Mouse (Mus musculus) cerebellum, postnatal 4 days (tissue): ENCODE results near the gene Gmeb2.

Source experiments
- DNase-seq, 2 experiments: peaks; one replicate each; pipeline ENCODE4 v3.0.0; 2022; ENCODE audit warnings: low spot score in 2 of 2, mixed read lengths in 1 of 2

The Gmeb2 gene

DNA sequence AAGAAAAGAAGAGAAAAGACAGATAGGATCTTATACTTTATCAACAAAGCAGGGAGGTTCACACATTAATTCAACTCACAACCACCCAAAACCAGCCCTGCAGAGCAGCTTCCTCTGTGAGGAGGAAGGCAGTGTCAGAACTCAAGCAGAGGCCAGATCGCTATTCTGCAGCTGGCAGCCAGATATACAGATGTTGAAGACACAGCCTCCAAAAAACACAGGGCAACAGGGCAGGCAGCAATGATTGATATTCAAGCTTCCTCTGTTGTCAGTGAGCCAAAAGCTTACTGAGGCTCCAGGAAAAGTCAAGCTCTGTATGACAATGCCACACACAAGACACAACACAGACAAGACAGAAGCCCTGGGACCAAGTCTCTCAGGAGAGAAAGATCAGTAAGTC is 11.1 kb downstream of the Gmeb2 start:
- DNase-seq = no peak

DNA sequence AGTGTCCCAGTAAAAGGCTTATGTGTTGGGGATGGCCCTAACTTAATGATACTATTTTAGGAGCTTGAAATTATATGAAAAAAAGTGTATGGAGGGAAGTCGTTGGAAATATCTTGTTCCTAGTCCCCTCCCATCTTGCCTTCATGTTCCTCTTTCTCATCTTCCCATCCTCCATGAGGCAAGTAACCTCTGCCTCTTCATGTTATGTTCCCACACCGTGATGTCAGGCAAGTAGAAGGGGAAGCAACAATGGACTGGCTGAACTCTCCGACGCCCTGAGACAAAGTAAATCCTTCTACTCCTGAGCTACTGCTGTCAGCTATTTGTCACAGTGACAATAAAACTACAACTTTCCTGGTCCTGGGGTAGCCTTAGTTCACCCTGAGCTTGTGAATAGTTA is 13.2 kb downstream of the Gmeb2 start:
- DNase-seq = no peak

DNA sequence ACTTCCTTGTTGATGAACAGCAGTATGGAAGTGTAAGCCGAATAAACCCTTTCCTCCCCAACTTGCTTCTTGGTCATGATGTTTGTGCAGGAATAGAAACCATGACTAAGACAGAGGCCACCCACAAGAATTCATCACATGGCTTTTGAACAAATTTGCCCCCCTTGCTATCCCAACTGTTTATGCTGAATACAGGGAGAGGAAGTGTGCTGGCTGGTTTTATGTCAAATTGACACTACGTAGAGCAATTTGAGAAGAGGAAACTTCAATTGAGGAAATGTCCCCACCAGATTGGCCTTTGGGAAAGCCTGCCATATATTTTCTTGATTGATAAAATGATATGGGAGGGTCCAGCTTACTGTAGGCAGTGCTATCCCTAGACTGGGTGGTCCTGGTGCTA is 14.0 kb downstream of the Gmeb2 start:
- DNase-seq = no peak

DNA sequence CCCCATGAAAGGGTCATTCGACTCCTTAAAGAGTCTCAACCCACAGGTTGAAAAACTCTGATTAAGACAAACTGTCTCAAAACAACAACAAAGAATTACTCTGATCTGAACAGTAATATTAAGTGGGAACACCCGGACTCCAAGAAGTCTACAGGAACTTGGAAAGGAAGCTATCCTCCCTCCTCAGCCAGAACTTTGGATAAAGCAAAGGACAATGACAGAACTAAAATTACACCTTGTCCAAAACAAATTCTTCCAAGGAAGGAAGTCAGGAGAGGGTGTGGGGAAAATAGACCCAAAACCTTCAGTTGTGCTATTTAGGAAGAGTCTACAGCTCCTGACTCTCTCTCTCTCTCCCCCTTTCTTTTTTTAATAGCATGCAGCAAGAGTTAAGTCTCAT is 15.7 kb downstream of the Gmeb2 start:
- no peak for DNase-seq

DNA sequence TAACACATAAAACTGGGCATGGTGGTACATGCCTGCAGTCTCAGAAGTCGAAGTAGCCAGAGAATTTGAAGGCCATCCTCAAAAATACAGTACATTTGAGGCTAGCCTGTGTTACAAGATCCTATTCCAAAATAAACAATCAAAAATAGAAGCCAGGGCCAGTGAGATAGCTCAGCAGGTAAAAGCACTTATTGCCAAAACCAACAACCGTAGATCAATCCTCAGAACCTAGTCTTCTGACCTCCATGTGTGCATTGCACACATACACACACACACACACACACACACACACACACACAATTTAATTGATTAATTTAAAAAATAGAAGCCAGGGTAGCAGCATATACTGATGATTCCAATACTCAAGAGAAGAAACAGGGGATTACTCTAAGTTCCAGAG is 21.0 kb downstream of the Gmeb2 start:
- DNase-seq = no peak

DNA sequence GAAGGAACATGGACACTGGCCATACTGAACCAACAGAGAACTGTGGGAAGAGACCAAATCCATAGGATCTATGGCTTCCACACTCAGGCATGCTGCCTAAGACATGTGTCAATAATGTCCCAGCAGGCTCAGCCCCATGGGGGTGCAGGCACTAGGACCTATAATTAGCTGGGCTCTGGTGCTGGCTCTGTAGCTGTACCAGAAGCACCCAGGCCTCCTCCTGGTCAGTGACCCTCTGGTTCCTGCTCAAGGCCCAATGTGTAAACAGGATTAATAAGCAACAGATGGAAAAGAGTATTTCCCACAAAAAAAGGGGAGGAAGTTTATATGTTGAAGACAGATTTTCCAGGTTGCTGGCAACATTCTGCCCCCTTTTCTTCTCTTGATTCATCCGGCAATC is 34.6 kb downstream of the Gmeb2 start:
- DNase-seq = no peak

DNA sequence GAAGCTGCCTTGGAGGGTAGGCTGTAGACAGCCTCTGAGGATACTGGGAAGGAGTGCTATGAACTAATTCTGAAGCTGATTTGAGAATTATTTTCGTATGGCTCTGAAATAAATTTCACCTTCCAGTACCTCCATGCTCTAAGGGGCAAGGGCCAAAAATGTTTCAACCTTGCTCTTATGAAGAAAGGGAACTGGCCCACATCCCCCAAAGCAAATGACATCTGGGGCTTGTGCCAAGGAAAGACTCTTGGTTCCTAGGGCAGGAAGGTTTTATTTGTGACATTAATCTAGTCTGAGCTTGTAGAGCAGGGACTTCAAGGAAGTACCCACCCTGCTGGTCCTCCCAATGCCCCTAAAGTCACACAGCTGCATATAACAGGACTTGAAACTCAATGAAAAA is 36.0 kb downstream of the Gmeb2 start:
- no peak for DNase-seq

DNA sequence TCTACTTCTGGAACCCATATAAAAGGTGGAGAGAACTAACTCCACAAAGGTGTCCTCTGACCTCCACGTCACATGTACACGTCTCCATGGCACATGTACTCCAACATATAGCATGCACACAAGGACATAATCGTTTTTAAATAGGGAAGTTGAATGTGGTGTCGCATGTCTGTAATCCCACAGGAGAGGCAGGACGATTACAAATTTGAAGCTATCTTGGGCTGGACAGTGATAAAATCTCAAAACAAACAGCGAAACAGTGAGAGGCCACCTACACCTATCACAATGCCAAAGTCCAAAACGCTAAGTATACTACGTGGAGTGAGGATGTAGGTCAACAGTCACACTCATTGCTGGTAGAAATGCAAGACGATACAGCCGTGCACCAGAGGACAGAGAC is 38.6 kb downstream of the Gmeb2 start:
- DNase-seq = no peak

DNA sequence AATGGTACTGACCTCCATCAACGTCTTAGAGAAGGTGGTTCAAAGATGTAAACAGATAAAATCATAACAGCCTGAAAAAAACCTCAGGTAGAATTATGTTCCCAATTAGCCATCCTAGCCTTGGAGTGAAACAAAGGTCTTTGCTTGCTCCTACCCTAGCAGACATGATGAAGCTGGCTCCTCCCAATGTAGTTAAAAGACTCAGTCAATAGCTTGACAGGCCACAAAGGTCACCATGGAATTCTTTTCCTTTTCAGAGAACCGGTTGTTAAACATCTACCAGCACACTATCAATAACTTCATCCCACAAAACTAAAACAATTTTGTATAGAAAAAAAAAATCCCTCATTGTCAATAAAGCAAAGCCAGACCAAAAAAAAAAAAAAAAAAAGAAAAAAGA is 42.8 kb downstream of the Gmeb2 start:
- DNase-seq = no peak

DNA sequence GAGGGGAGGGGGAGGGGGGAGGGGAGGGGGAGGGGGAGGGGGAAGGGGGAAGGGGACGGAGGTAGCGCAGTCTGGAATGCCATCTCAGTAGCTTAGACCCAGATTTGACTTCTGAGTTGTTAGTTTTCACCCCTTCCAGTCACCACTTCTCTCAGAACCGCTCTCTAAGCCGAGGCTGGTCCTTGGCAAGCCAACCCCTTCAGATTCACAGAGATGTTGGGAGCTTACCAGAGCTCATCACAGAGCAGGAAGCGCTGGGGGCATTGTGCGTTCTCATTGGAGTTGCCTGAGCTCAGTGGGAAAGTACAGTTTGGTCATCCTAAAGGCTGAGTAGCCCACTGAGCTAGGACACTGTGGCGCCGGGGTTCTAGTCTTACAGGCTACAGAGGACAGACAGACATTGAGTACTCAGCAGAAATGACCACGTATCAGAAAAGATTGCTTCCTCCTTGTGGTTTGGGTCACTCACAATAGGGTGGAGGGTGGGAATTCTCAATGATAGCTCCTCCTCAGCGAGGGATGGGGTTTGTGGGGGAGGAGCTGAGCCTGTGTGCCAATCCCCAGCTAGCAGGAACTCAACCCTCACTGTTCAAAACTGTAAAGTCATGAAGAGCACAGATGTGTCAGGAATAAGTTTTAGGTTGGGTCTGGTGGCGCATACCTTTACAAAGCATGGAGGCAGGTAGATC is 44.0 kb downstream of the Gmeb2 start:
- DNase-seq = no peak

DNA sequence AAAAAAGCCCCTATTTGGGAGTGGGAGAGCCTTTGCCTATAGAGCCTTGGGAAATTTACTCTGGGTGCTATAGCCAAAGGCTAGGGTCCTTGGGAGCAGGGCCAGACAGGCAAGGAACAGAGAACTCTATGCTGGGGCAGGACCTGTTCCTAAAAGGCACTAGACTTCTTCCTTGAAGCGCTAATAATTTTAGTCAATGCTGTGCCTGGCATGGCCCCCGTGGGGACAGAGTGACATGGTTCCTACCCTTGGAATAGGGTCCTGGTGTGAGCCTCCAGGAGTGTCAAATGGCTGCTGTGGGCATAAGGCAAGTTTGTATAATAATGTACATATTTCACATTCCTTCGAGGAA is 45.5 kb downstream of the Gmeb2 start:
- DNase-seq = no peak

DNA sequence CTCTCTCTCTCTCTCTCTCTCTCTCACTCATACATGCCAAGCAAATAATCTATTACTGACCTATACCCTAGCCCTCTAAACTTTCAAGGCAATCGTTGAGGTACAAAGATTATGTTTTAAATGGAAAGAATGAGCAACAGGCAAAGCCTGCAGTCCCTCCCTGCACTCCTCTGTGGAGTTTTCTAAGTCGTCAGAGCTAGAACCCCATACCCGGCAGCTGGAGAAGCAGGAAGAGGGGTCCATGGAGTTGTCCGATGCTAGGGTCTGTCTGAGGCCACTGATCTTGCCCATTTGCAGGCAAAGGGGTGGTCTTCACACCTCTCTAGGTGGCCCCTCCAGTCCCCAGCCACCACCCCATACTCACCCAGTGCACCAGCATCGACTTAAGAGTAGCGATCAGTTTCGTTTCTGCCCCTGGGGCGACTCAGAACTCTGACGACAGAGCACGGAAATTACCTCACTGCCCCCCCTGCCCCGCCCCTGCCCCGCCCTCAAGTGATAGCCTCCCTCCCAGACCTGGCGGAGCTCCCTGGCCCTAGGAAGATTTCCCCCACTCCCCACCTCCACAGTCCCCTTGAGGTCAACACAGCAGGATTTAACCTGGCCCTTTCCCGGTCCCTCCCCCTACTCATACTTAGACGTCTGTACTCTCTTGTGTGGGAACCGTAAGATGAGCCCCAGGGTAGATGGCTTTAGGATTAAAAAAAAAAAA is 46.1 kb downstream of the Gmeb2 start, which contains the start of gene Helz2:
TSS of gene Helz2 (minus strand) at position 426 of the 712 bp plus-strand sequence.
- no peak for DNase-seq

DNA sequence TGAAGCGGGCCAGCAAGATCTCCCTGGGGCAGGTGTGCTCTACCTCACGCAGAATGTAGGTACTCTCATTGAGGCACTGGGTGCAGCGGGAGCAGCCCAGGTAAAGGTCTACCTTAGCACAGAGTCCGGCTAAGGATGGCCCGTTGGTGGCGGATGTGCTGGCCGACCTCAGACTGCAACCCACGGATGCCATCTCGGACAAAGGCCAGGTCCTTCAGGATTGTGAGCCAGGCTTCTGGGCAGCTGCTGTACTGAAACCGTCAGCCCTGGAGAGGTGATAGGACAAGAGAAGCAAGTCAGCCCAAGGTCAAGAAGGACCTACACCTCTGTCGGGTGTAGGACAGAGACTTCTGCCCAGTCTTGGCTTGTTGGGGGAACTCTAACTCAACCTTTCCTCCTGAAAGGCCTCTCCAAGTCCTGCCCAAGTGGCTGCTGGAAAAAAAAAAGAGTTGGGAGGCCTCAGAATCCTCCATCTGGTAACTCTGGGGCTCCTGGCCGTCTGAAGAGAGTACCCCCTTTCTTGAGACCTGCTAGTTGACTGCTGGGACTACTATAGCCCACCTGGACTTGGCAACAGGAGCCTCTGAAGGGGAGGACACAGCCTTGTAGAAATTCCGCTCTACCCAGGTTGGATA is 46.9 kb downstream of the Gmeb2 start:
- DNase-seq = no peak

DNA sequence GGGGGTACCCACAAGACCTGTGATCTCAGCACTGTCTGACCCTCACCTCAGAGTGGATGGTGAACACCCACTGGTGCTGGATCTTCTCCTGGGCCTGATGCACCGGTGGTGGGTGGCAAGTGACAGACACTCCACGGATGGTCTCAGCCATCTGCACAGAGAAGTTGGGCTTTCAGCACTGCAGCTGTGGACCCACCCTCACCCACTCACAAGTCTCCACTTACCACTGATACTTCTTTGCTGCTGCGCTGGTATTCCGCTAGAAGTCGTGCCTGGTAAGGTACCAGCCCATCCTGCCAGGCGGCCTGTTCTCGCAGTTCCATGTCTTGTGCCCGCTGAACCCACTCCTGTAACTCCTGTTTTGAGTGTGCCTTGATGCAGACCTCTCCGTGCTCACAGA is 48.6 kb downstream of the Gmeb2 start:
- DNase-seq = no peak

DNA sequence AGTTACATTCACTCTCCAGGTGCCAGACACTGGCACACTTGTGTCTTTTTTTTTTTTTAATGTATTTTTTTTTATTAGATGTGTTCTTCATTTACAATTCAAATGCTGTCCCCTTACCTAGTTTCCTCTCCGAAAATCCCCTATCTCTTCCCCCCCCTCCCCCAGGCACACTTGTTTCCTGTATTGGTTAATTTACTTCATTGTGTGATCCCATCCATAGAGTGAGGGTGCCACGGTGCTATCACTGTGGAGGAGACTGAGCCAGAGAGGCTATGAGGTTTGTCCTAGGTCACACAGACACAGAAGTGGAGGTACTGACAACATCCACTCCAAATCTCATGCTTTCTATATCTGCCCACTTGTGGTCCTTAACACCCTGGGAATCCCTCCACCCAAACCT is 49.0 kb downstream of the Gmeb2 start:
- DNase-seq = no peak

DNA sequence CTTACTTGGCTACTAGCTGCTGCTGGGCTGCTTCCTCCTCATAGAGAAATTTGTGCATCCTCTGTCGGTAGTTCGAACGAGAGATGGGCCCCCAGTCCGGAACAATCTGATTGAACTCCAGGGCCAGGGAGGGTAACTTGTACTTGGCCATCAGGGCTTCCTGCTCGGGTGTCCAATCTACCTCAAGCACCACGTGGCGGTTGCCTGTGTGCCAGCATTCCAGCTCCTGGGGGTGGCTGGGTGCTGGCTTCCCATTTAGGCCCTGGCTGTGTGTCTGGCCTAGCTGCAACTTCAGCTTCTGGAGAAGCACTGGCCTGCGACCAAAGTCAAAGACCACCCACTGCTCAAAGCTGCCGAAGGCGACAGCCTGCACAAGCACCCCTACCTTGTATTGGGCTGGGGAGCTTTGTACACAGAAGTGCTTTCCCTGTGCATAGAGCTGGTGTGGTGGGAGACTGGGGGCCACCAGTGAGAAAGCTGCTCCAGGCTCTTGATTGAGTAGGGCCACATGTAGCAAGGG is 49.7 kb downstream of the Gmeb2 start:
- peak in 1 of 2 experiments; percentile 55 for DNase-seq

DNA sequence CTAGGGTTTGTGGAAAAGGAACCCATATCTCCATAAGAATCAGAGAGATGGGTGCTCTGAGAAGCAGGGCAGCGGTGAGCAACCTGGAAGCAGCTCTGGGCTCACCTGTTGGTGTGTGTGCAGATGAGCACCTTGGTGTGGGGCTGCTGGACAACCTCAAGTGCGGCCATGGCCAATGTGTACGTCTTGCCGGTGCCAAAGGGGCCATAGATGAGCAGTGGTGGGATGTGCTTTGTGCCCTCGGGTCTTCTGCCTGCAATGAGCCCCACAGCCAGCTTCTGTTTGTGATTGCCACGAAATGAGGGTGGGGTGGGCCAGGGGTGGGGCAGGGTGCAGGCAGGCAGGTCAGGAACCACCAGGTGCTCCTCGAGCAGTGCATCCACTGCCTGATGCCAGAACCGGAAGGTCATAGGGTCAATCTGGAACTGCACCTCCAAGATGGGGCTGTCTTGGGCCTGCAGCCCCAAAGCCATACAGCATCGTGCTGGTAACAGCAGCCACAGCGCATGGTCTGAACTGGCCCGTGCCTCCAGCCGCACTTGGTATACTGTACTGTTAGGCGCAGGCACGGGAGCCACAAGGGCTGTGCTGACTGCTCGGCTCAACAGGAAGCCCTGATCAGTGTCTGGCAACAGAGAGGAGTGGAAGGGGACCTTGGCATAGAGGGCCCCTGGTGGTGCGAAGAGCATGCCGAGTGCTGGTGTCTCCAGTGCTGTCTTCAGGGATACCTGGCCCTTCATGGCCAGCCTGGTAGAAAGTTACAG is 50.4 kb downstream of the Gmeb2 start:
- DNase-seq = no peak

DNA sequence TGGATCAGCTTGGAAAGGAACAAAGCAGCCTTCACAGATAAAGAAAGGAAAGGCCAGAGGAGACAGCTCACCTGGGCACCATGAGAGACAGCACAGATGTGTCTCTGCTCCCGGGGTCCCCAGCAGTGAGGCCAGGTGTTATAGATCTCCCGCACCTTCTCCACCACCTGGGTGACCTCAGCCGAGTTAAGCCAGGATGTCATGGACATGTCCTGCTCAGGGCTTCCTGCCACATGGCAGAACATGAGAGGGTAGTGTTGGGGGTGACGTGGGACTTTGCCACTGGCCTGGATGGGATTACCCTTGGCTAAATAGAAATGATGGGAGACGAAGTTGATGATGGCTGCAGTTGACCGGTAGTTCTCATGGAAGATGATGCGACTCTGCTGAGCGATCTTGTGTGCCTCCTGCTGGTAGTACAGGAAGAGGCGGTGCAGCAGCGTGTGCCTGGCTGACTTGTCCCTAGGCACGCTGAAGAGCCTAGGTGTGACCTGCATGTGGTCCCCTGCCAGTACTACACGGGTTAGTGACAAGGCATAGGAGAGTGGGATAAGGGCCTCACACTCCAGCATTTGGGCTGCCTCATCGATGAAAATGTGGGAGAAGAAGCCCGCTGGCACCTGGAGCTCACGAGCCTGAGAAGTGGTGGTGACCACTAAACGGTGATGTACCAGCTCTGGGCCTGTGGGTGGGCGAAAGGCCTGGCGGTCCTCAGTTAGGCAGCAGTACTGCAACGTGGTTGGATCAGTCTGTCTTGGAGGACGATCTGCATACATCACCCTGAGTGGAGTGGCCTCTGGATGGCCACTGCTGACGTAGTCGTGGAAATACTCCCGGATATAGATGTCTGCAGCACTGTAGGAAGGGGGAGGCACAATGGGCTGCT is 51.9 kb downstream of the Gmeb2 start:
- no peak for DNase-seq

DNA sequence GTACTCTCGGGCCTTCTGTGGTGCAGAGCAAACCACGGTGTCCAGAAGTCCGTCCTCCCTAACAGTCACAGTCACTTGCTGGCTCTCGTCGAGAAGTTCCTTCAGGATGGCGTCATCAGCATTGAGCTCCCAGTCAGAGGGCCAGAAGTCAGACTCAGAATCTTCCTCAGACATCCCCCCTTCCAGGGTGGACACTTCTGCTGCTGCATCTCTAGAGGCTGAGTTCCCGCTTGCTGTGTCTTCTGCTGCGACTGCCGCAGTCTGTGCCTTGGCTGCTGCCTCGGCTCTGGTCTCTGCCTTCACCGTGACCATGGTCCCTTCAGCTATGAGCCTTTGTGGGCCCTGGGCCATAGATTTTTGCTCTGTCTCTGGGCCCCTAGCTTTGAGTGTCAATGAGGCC is 53.2 kb downstream of the Gmeb2 start:
- no peak for DNase-seq

DNA sequence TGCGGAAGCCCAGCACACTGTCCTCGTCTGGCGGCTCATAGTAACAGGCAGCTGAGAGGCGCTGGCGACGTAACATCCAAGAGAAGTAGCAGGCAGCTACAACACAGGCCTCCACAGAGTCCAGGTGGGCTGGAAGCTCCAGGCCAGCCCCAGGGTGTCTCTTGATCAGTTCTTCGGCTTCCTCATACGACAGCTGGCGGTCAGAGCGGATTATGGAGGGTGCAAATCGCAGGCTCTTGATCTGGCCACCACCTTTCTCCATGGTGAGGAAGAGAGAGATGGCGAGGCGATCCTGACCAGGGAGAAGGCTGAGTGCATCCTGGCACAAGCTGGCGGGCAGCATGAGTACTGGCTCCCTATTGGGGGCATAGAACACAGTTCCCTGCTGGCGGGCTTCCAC is 54.4 kb downstream of the Gmeb2 start:
- no peak for DNase-seq

DNA sequence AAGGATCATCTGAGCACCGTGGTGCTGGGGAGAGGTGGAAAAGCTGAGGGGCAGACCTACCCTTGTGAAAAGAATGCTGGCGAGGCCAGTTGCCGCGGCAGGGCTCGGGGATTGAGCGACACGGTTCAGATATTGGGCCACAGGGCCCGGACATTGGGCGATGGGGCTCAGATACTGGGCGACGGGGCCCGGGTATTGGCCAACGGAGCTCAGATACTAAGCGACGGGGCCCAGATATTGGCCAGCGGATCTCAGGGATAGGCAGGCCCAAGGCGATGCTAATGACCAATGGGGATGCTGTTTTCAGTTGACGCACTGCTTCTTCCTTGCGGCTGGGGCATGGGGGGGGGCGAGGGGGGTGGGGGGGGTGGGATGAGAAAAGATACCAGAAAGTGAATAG is 56.7 kb downstream of the Gmeb2 start:
- no peak for DNase-seq
